Mouse (Mus musculus) common myeloid progenitor, adult 5-6 weeks (primary cell): Measurements from ENCODE around the gene Cacng4. TPM values are rescaled to one million over a fixed set of nuclear protein-coding genes. Genes with fewer than 3 reads are reported as not detected.

ENCODE experiments used
- ATAC-seq: replicated peaks from 2 replicates; pipeline ENCODE4 v1.8.0; 2016; ENCODE audit warnings: low read depth, mild to moderate bottlenecking, moderate TSS enrichment, inconsistent platforms; ENCODE audit not compliant: poor library complexity, severe bottlenecking
- total RNA-seq: library from RNA; stranded (forward); fragments of 200-1000, 187-1606 nt; gene quantifications from 2 replicates; pipeline ENCODE4 v1.2.3, GENCODE M21; 2017

Cacng4 gene
- total RNA-seq, 1 experiment from 2014 or later: not detected

GRCm38 (mm10) chr11:107724603-107725002 lies 69.8 kb downstream of the Cacng4 start:
- ATAC-seq: no peak

DNA sequence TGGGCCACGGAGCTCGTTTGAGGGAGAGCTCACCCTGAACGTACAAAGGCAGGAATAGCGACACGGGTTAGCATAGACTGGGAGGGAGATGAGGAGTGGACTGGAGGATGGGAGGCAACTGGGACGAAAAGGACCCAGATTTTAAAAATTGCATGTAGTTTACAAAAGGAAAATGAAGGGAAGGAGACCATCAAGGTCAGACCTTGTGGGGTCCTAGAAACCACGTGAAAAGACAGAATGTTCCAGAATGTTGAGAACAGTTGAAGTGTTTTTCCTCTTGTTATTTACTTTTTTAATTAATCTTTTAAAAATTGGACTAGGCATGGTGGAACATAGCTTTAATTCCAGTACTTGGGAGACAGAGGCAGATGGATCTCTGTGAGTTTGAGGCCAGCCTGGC lies 73.3 kb downstream of the Cacng4 start:
- ATAC-seq: no peak

GRCm38 (mm10) chr11:107720264-107721021 lies 73.9 kb downstream of the Cacng4 start:
- peak; percentile 97 for ATAC-seq

DNA sequence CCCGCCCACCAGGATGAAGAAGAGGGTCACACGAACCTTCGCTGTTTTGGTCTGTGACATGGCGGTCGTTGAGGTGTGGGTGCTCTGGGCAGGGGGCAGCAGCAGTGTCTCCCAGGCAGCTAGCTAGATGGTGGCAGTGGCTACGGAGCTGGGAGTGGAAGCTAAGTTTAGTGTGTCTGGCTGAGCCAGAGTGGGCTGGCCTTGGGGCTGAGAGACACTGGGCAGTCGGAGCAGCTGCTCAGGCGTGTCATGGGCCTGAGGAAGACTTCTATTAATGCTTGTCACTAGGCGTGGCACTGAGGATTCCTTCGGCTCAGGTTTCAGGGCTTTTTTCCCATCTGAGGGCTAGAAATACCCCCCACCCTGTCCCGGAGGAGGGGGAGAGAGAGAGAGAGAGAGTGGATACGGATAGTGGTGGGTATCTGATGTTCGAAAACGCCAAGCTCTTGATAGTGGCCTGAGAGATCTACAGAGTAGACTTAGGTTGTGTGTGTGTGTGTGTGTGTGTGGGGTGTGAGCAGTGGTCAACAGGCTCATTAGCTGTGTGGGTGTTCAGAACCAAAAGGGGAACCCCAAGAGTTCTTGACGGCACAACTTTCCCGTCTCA lies 77.9 kb downstream of the Cacng4 start, which contains the start of gene Cacng1:
Gene Cacng1, minus strand, starts transcription at position 191 of the 607 bp plus-strand sequence.
- ATAC-seq: no peak

DNA sequence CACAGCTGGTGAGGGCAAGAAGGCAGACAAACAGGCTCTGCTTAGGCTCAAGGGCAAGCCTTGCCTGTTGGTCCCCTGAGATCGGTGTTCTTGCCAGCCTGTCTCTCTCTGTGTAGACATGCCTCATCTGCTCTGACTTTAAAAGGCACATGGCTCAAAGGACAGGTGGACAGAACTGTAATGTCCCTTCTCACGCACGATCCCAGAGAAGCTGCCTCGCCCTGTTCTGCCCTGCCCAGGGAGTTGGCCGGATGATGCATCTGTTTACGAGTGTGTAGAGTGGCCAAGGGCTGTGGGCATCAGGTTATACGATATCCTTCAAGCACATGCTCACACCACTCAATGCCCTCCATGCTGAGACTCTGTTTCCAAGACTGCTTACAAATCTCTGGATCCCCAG lies 80.0 kb downstream of the Cacng4 start:
- no peak for ATAC-seq

DNA sequence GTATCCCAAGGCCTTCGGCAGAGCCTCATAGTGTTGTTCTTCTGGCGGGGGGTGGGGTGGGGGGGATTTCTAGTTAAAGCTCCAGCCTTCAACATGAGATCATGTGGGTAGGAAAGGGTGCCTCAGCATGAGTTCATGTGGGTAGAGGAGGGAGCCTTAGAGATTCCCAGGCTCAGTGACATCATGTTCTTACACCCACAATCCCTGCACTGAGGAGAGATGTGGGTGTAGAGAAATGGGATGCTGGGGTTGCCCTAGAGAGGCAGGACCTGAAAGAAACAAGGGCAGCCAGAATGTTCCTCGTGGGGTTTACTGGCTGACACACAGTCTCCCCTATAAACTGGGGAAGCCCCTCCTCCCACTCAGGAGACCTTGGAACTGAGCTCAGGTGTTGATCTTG lies 84.0 kb downstream of the Cacng4 start:
- no peak for ATAC-seq

DNA sequence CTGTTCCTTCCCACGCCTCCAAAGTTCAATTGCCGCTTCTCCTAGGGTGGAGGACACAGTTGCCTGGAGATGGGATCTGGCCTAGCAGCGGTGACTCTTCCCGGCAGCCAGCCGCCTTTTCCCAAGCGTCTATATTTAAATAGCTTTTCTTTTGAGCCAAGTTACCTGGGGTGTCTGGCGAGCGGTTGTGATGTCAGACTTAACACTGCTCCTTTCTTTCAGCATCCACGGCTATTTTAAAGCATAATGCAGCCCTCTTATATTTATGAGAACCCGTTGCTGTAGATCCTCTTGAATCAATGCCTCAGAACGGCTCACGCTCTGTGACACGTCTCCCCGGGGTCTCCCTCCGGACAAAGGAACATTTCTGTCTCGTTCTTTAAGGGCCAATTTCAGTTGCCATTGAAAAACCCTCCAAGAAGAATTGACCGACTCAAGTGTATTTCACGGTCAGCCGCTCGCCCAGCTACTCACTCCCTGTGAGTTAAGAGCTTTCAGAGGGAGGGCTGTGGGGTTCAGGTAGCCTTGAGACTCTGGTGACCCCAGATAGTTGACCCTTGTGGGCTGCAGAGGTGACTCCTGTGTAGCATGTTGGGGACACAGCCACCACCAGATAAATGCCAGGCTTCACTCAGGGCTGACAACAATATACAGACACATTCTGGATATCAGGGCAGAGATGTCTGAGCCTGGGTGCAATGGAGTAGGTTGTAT lies 86.3 kb downstream of the Cacng4 start:
- no peak for ATAC-seq

- ATAC-seq: no peak
Measured at GRCm38 (mm10) chr11:107705476-107706074, 88.8 kb downstream of the Cacng4 start.

GRCm38 (mm10) chr11:107705060-107705459 lies 89.3 kb downstream of the Cacng4 start:
- ATAC-seq: no peak

GRCm38 (mm10) chr11:107703272-107704134 lies 90.9 kb downstream of the Cacng4 start:
- no peak for ATAC-seq

- peak; percentile 52 for ATAC-seq
Measured at GRCm38 (mm10) chr11:107699967-107700366, 94.4 kb downstream of the Cacng4 start.

GRCm38 (mm10) chr11:107693338-107693737 lies 101.0 kb downstream of the Cacng4 start:
- peak; percentile 95 for ATAC-seq

GRCm38 (mm10) chr11:107691569-107691968 lies 102.8 kb downstream of the Cacng4 start:
- ATAC-seq: no peak

GRCm38 (mm10) chr11:107688480-107688879 lies 105.9 kb downstream of the Cacng4 start:
- no peak for ATAC-seq

- no peak for ATAC-seq
Measured at GRCm38 (mm10) chr11:107686290-107686689, 108.1 kb downstream of the Cacng4 start.

DNA sequence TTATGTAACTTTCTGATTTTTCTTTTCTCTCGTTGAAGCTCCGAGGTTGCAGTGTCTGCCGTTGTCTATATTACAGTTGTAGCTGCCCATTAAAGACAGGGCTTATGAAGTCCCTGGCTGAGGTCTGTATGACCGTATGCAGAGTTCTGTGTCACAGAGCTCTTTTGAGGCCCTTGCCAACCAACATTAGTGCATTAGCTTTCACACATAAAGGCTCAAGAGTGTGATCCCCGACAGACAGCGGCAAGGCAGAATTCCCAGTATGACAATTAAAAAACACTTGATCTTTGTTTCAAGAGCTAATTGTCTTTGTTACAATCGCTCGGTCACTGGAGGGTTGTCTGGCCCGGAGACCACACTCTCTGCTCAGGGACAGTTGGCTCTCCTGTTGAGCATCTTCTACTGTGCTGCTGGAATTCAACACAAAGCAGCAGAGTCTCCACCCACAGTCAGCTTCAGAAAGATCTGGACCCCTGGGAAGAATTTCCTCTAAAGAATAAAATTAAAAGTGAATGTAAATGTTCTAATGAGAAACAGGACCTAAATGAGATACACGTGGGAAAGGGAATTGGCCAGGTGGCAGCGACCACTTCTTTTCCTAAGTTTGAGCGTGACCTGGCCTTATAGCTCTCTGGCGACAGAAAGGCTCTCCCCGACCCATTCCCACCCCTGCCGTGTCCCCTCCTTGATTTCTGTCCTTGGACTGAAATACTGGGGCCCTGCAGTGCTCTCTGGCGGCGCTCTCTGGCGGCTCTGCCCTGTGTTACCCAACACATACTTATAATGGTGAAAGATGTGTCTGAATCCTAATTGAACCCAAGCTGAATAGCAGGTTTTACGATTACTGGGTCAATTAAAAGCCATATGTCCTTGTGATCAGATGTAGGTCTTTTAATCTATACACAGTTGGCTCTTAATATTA lies 110.6 kb downstream of the Cacng4 start:
- ATAC-seq: no peak

GRCm38 (mm10) chr11:107682694-107683355 lies 111.5 kb downstream of the Cacng4 start:
- no peak for ATAC-seq
